In genomic region chr4:51868250-51868649, GRCm38 (mm10) we compare ENCODE assay signal across 15 mouse cellular contexts.
"Had no signal": no experiment of that assay in that cellular context is flagged by ENCODE, and none has a peak within 500 bp of the region (broad histone marks: within the 10 kb centered on the region; RNA-seq: fewer than 3 reads in every experiment).

No protein-coding gene starts in this region.

- H3K27me3 ChIP-seq: neural tube, embryonic 15.5 days; stomach, embryonic 15.5 days had no signal

- H3K27ac ChIP-seq: neural tube, embryonic 15.5 days; stomach, embryonic 15.5 days; stomach, postnatal 0 days had no signal

- H3K9me3 ChIP-seq: neural tube, embryonic 15.5 days; stomach, embryonic 15.5 days had no signal

- H3K9ac ChIP-seq: neural tube, embryonic 15.5 days; stomach, embryonic 15.5 days had no signal

- DNase-seq: retina, postnatal 1 day; right cerebral cortex, adult 18-20 months; right cerebral cortex, postnatal 14 days; right cerebral cortex, postnatal 25 days; right cerebral cortex, postnatal 4 days; spleen, adult 18-20 months; thymus, adult 18-20 months; thymus, adult 2 months; thymus, postnatal 14 days; thymus, postnatal 25 days; thymus, postnatal 36 days; thymus, postnatal 4 days had no signal

- H3K36me3 ChIP-seq: neural tube, embryonic 15.5 days; stomach, embryonic 15.5 days had no signal

- H3K4me1 ChIP-seq: neural tube, embryonic 15.5 days; stomach, embryonic 15.5 days had no signal

- H3K4me2 ChIP-seq: neural tube, embryonic 15.5 days; stomach, embryonic 15.5 days had no signal

- H3K4me3 ChIP-seq: neural tube, embryonic 15.5 days; stomach, embryonic 15.5 days had no signal
